8 mouse cellular contexts compared by ENCODE assay signal in genomic region chr10:116260658-116261433, GRCm38 (mm10). TPM values are rescaled to one million over a fixed set of nuclear protein-coding genes. Genes with fewer than 3 reads are reported as not detected.
DNase-seq lines count a peak whose midpoint lies in the region; ATAC-seq and TF ChIP-seq lines count a peak whose summit lies in the region.
"Had no signal": no experiment of that assay in that cellular context is flagged by ENCODE, and none has a peak within 500 bp of the region (broad histone marks: within the 10 kb centered on the region; RNA-seq: fewer than 3 reads in every experiment).

No protein-coding gene starts in this region.

- H3K36me3 ChIP-seq in liver, adult 2 months (ENCODE audit: control insufficient read depth, insufficient read depth, low read length) = no peaks in the 10 kb centered on the region
- H3K36me3 ChIP-seq in embryonic facial prominence, embryonic 15.5 days = no peaks in the 10 kb centered on the region
- no peaks in the 10 kb centered on the region for H3K36me3 ChIP-seq in liver, embryonic 14.5 days (replicated peaks; ENCODE audit: control insufficient read depth, insufficient read depth, low read depth)

- 0 out of 2 replicates have a peak, but pooled peaks have one; percentile 43 for ATAC-seq in embryonic facial prominence, embryonic 15.5 days (ENCODE audit: insufficient number of reproducible peaks, low FRiP score, low TSS enrichment, low read depth)
- peak; percentile 45; the same call in 1 of the 2 replicates for ATAC-seq in liver, embryonic 14.5 days (ENCODE audit: insufficient read depth)

- no peak for TF ChIP-seq POLR2A in liver, adult 2 months (IDR thresholded peaks at IDR 0.05; ENCODE audit: extremely low read depth, insufficient read depth, low read length)

- H3K27me3 ChIP-seq in liver, adult 2 months (ENCODE audit: control insufficient read depth, insufficient read depth, low read length) = no peaks in the 10 kb centered on the region
- no peaks in the 10 kb centered on the region for H3K27me3 ChIP-seq in embryonic facial prominence, embryonic 15.5 days
- no peaks in the 10 kb centered on the region for H3K27me3 ChIP-seq in liver, embryonic 14.5 days (ENCODE audit: control insufficient read depth, insufficient read depth, low read length)

- no peak overlapping the region for H3K4me3 ChIP-seq in liver, adult 2 months (ENCODE audit: insufficient read depth, low read depth, low read length)
- no peak overlapping the region for H3K4me3 ChIP-seq in embryonic facial prominence, embryonic 15.5 days (replicated peaks)
- H3K4me3 ChIP-seq in liver, embryonic 14.5 days (ENCODE audit: insufficient read depth in 1 of 2, low read depth in 2 of 2, low read length in 2 of 2) = no peak overlapping the region

- 61% methylated on average over 13 of the region's 13 CpGs for WGBS in liver, adult 2 months
- 58% methylated on average over 13 of the region's 13 CpGs for WGBS in embryonic facial prominence, embryonic 15.5 days
- WGBS in liver, embryonic 14.5 days (ENCODE audit: insufficient replicate concordance) = 29% methylated on average over 13 of the region's 13 CpGs

- no peak for TF ChIP-seq EP300 in liver, embryonic 14.5 days (IDR thresholded peaks at IDR 0.05; ENCODE audit: low read depth)

- no peak overlapping the region for H3K9ac ChIP-seq in liver, adult 2 months (ENCODE audit: low read depth, low read length)
- no peak overlapping the region for H3K9ac ChIP-seq in embryonic facial prominence, embryonic 15.5 days
- H3K9ac ChIP-seq in liver, embryonic 14.5 days (replicated peaks) = no peak overlapping the region

- peaks cover 2% of the 10 kb centered on the region for H3K4me1 ChIP-seq in liver, adult 2 months (ENCODE audit: control insufficient read depth, insufficient read depth, low read length)
- H3K4me1 ChIP-seq in embryonic facial prominence, embryonic 15.5 days = peaks cover 5% of the 10 kb centered on the region; the same call in 1 of the 2 replicates
- H3K4me1 ChIP-seq in liver, embryonic 14.5 days (replicated peaks; ENCODE audit: control insufficient read depth in 2 of 2, insufficient read depth in 2 of 2, low read length in 1 of 2) = peaks cover 2 to 10% of the 10 kb centered on the region in 2 experiments; a peak in 2 of 4 replicates

- no peak overlapping the region for H3K4me2 ChIP-seq in embryonic facial prominence, embryonic 15.5 days (replicated peaks)
- no peak overlapping the region for H3K4me2 ChIP-seq in liver, embryonic 14.5 days (ENCODE audit: low read depth)

- peak overlapping the region; percentile 78 for H3K27ac ChIP-seq in liver, adult 2 months (replicated peaks; ENCODE audit: insufficient read depth, low read depth, low read length)
- H3K27ac ChIP-seq in embryonic facial prominence, embryonic 15.5 days (replicated peaks) = 0 out of 2 replicates have a peak overlapping the region, but pooled peaks have one; percentile 22
- no peak overlapping the region for H3K27ac ChIP-seq in liver, embryonic 14.5 days
- H3K27ac ChIP-seq: macrophage had no signal

- no peaks in the 10 kb centered on the region for H3K79me2 ChIP-seq in liver, adult 2 months (ENCODE audit: control insufficient read depth, insufficient read depth, low read length)

- DNase-seq in liver, adult 2 months (ENCODE audit: extremely low read depth, low read depth, low spot score) = peak; percentile 21
- no peak for DNase-seq in liver
- peak; percentile 58 for DNase-seq in adipocyte (ENCODE audit: low spot score)
- peak; percentile 63 for DNase-seq in kidney, adult 11 months
- DNase-seq in liver, embryonic 14.5 days (ENCODE audit: low read depth in 3 of 3, low spot score in 3 of 3) = no peak
- no peak for DNase-seq in c-Kit-positive CD71-positive TER-119-positive erythroid progenitor cells, embryonic 14.5 days (ENCODE audit: low spot score)

- H3K9me3 ChIP-seq in embryonic facial prominence, embryonic 15.5 days (replicated peaks) = no peaks in the 10 kb centered on the region
- H3K9me3 ChIP-seq in liver, embryonic 14.5 days (ENCODE audit: control insufficient read depth, low read length) = no peaks in the 10 kb centered on the region

- TF ChIP-seq CTCF in liver, adult 2 months (IDR thresholded peaks at IDR 0.05; ENCODE audit: low read depth, low read length) = no peak
- no peak for TF ChIP-seq CTCF in liver, embryonic 14.5 days (IDR thresholded peaks at IDR 0.05; ENCODE audit: low read depth)

RNA-seq across cellular contexts. Expression of gene Ptprb, which starts 14.5 kb away (rescaled TPM):
- 39.8 and 44.2 TPM in 2 replicates for total RNA-seq in liver, adult 2 months (2014; rRNA removed)
- 5.1 and 5.9 TPM in 2 replicates for polyA plus RNA-seq in liver, adult 2 months (2012; rRNA removed)
- polyA plus RNA-seq in embryonic facial prominence, embryonic 15.5 days (2015; fragmentation: Nextera tagmentation; extraction: Ambion mirVana) = 2.9 and 3.7 TPM in 2 replicates
- polyA plus RNA-seq in liver, embryonic 14.5 days (2012; rRNA removed) = 0.52 and 0.71 TPM in 2 replicates
- polyA plus RNA-seq in liver, embryonic 14.5 days (2014; fragmentation: Nextera tagmentation; extraction: Ambion mirVana) = 0.72 and 1.0 TPM in 2 replicates
- polyA plus RNA-seq: macrophage had no signal

Comparison
In these comparisons a context has a peak if more than half of its experiments do, and no peak if none do; other contexts are left out.
1. DNase-seq: peak in liver, adult 2 months (single experiment), adipocyte (single experiment) and kidney, adult 11 months (single experiment); none in liver (single experiment), liver, embryonic 14.5 days (0 of 3) and c-Kit-positive CD71-positive TER-119-positive erythroid progenitor cells, embryonic 14.5 days (single experiment).